Mouse (Mus musculus) duodenum, adult 2 months (tissue): ENCODE measurements around the gene Irs2. TPM values are rescaled to one million over a fixed set of nuclear protein-coding genes. Genes with fewer than 3 reads are reported as not detected.

Experiments used
- polyA plus RNA-seq: library from polyadenylated mRNA; depleted of rRNA; stranded (reverse); fragments of >200 nt; gene quantifications from 2 replicates; pipeline ENCODE4 v1.2.3, GENCODE M21; 2012; ENCODE audit warnings: low replicate concordance; rRNA removed

Gene Irs2
- 11.7 TPM in 2 replicates for polyA plus RNA-seq

GRCm38 (mm10) chr8:11008379-11008775, at the start of gene Irs2:
Gene Irs2 (minus strand): TSS chr8:11008458.

